Mouse (Mus musculus): ENCODE results near the gene Armcx1. TPM values are rescaled to one million over a fixed set of nuclear protein-coding genes. Genes with fewer than 3 reads are reported as not detected.

Armcx1 gene
- total RNA-seq (2021), result 1 to 10 TPM; 4.2 to 4.5 TPM
- 2.1 and 3.9 TPM in 2 replicates for polyA plus RNA-seq (2012; rRNA removed)
- long read RNA-seq, partial matches to known transcripts, result 0 of 5 reads
- long read RNA-seq, other reads (novel, unspliced or antisense), result 1 of 5 reads

DNA sequence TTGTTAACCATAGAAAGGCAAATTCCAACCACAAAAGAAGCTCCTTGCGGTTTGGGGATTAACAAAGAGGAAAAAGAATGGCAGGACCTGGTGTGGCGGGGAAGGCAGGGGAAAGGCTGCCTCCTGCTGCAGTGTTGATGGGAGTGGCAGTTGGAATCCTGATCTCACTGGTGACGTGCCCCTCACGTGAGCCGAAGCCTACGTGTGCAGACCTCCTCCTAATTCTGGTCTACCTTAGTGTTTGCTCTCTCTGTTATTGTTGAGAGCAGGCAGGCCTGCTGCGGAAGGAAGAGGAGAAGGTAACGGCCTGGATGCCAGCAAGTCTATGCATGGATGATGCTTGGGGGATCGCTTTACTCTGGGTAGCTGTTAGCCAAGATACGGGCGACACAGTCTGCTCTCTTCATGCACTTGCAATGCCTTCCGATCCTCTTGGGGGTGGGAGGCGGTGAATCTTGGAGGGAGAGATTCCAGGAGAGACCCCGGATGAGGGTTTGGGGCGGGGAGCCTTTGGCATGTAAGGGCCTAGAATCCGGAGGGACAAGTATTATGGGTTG, at the start of gene Armcx1:
TSS of gene Armcx1 (plus strand) at position 212 of the 557 bp plus-strand sequence.
- Histone ChIP-seq H3K27me3 (ENCODE audit: control insufficient read depth, insufficient read depth, low read length) (no peaks in the 10 kb centered on the region), H3K4me3 (peak within 1 kb of the TSS; percentile 62), H3K79me2 (replicated peaks; ENCODE audit: control insufficient read depth, insufficient read depth, low read length) (no peaks in the 10 kb centered on the region), H3K4me1 (ENCODE audit: control insufficient read depth, insufficient read depth, low read length) (no peaks in the 10 kb centered on the region; the same call in 1 of the 2 replicates), H3K27ac (peak within 1 kb of the TSS; percentile 62), H3K9ac (ENCODE audit: low read depth, low read length) (peak within 1 kb of the TSS; percentile 51), H3K36me3 (ENCODE audit: control insufficient read depth, insufficient read depth, low read length) (no peaks in the 10 kb centered on the region)
- intact Hi-C loops (cut with DNase I), result loop anchor here (2.0 to 5.0 kb wide), 2 partner anchors 33 to 71 kb away; no protein-coding TSS in a partner anchor
- 18% methylated on average over 16 of the region's 16 CpGs for WGBS
- TF ChIP-seq CTCF (IDR thresholded peaks at IDR 0.05) (peak; percentile 24), POLR2A (IDR thresholded peaks at IDR 0.05; ENCODE audit: insufficient read depth, low read depth, low read length) (peak; percentile 62), EP300 (IDR thresholded peaks at IDR 0.05; ENCODE audit: insufficient read depth, low read depth, low read length) (no peak)
- peak; percentile 46 to 60 for DNase-seq

DNA sequence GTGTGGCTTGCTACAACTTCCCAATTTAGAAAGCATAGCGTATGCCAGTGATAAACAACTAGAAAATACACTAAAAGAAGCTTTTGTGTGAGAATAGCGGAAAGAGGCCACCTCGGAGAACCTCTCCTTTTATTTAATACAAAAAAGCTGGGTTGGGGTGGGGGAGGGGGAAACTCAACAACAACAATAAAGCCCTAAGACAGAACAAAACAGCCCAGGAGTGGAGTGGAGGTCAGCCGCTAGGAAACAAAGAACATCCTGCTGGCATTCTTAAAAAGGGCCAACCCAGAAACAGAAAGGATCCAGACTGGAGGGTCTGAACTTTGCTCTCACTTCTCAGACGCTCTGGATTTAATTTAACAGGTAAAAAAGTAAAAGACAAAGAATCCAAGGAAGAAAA, 42.7 kb upstream of the Armcx1 start:
- no peak for TF ChIP-seq POLR2A (IDR thresholded peaks at IDR 0.05; ENCODE audit: insufficient read depth, low read depth, low read length)
- TF ChIP-seq CTCF (IDR thresholded peaks at IDR 0.05), result no peak
- no peak for TF ChIP-seq EP300 (IDR thresholded peaks at IDR 0.05; ENCODE audit: insufficient read depth, low read depth, low read length)
- no peaks in the 10 kb centered on the region for H3K27me3 ChIP-seq (ENCODE audit: control insufficient read depth, insufficient read depth, low read length)
- H3K9ac ChIP-seq (ENCODE audit: low read depth, low read length), result no peak overlapping the region
- no peaks in the 10 kb centered on the region for H3K79me2 ChIP-seq (replicated peaks; ENCODE audit: control insufficient read depth, insufficient read depth, low read length)
- no peaks in the 10 kb centered on the region for H3K36me3 ChIP-seq (ENCODE audit: control insufficient read depth, insufficient read depth, low read length)
- no peak overlapping the region for H3K4me3 ChIP-seq
- no peak for DNase-seq
- no peaks in the 10 kb centered on the region for H3K4me1 ChIP-seq (ENCODE audit: control insufficient read depth, insufficient read depth, low read length)
- intact Hi-C loops (cut with DNase I), result no loop called here
- 56% methylated on average over 5 of the region's 5 CpGs for WGBS
- H3K27ac ChIP-seq, result no peak overlapping the region

DNA sequence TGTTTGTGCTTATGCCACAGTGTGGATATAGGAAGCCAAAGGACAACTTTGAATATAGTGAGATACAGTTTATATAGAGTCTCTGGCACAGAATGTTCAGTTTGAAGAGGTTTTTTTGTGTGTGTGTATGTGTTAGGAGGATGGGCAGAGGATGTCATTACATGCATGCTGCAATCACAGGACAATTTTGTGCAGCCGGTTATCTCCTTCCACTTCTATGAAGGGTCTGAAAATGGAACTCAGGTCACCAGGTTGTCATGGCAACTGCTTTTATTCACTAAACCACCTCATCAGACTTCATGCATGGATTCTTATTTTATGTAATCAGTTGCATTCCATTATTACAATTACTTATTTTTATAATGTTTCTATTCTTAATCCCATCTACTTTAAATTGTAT, 41.8 kb upstream of the Armcx1 start:
- Histone ChIP-seq H3K9ac (ENCODE audit: low read depth, low read length) (no peak overlapping the region), H3K79me2 (replicated peaks; ENCODE audit: control insufficient read depth, insufficient read depth, low read length) (no peaks in the 10 kb centered on the region), H3K4me3 (no peak overlapping the region), H3K27ac (no peak overlapping the region), H3K27me3 (ENCODE audit: control insufficient read depth, insufficient read depth, low read length) (no peaks in the 10 kb centered on the region), H3K4me1 (ENCODE audit: control insufficient read depth, insufficient read depth, low read length) (no peaks in the 10 kb centered on the region), H3K36me3 (ENCODE audit: control insufficient read depth, insufficient read depth, low read length) (no peaks in the 10 kb centered on the region)
- WGBS, result 88% methylated on average over 1 of the region's 1 CpGs
- TF ChIP-seq POLR2A (IDR thresholded peaks at IDR 0.05; ENCODE audit: insufficient read depth, low read depth, low read length), result no peak
- TF ChIP-seq EP300 (IDR thresholded peaks at IDR 0.05; ENCODE audit: insufficient read depth, low read depth, low read length), result no peak
- TF ChIP-seq CTCF (IDR thresholded peaks at IDR 0.05), result no peak
- DNase-seq, result no peak
- intact Hi-C loops (cut with DNase I), result no loop called here

DNA sequence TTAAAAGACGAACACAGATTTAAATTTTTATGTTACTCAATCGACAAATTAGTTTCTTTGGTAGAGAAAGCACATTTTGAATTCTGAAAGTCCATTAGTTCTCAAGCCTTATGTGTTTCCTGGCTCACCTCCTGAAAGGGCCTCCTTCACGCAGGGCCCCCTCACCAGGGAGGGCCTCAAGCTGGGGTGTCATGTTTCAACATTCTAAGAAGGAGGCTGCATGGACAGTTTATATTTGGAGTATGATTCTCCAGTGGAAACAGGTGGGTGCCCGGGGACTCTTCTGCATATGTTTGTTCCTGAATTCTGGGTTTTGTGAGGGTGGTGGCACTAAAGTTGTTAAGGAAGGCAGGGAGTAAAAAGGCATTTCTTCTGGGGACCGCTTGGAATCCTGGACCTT, 32.8 kb upstream of the Armcx1 start:
- Histone ChIP-seq H3K36me3 (ENCODE audit: control insufficient read depth, insufficient read depth, low read length) (no peaks in the 10 kb centered on the region), H3K9ac (ENCODE audit: low read depth, low read length) (no peak overlapping the region), H3K27ac (no peak overlapping the region; the same call in 1 of the 2 replicates), H3K27me3 (ENCODE audit: control insufficient read depth, insufficient read depth, low read length) (no peaks in the 10 kb centered on the region), H3K79me2 (replicated peaks; ENCODE audit: control insufficient read depth, insufficient read depth, low read length) (no peaks in the 10 kb centered on the region), H3K4me3 (no peak overlapping the region), H3K4me1 (ENCODE audit: control insufficient read depth, insufficient read depth, low read length) (no peaks in the 10 kb centered on the region)
- TF ChIP-seq EP300 (IDR thresholded peaks at IDR 0.05; ENCODE audit: insufficient read depth, low read depth, low read length), result no peak
- TF ChIP-seq CTCF (IDR thresholded peaks at IDR 0.05), result no peak
- TF ChIP-seq POLR2A (IDR thresholded peaks at IDR 0.05; ENCODE audit: insufficient read depth, low read depth, low read length), result no peak
- DNase-seq, result no peak
- intact Hi-C loops (cut with DNase I), result loop anchor here (2.0 to 5.0 kb wide), 2 partner anchors 32 to 38 kb away; partner anchors contain the start of gene Armcx1
- 50% methylated on average over 5 of the region's 5 CpGs for WGBS

DNA sequence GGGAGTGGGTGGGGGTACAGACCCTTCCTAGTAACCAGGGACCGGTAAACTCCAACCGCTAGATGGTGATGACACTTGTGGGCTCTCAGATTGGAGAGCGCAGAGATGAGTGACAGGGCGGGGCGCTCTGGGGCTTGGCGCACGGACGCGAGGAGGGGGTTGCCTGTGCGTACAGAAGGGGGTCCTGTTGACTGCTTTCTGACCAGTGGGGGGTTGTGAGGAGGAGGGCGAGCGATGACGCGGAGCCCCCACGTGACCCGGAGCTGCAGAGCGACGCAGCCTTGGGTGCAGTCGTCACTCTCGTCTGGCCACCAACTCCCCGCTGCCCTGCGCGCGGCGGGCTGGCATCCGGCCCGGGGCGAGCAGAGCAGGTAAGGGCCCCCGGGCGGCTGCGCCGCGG, 31.5 kb upstream of the Armcx1 start, which contains the start of gene Armcx4:
TSS of gene Armcx4 (plus strand) at position 253 of the 400 bp plus-strand sequence.
- Histone ChIP-seq H3K9ac (ENCODE audit: low read depth, low read length) (peak within 1 kb of the TSS; percentile 72), H3K27me3 (ENCODE audit: control insufficient read depth, insufficient read depth, low read length) (no peaks in the 10 kb centered on the region), H3K27ac (peak within 1 kb of the TSS; percentile 27), H3K4me1 (ENCODE audit: control insufficient read depth, insufficient read depth, low read length) (no peaks in the 10 kb centered on the region), H3K36me3 (ENCODE audit: control insufficient read depth, insufficient read depth, low read length) (no peaks in the 10 kb centered on the region), H3K4me3 (peak within 1 kb of the TSS; percentile 51), H3K79me2 (replicated peaks; ENCODE audit: control insufficient read depth, insufficient read depth, low read length) (no peaks in the 10 kb centered on the region)
- intact Hi-C loops (cut with DNase I), result loop anchor here (5.0 kb wide), 1 partner anchor 39 kb away; no protein-coding TSS in a partner anchor
- 22% methylated on average over 33 of the region's 33 CpGs for WGBS
- peak; percentile 67 to 71 for DNase-seq
- TF ChIP-seq POLR2A (IDR thresholded peaks at IDR 0.05; ENCODE audit: insufficient read depth, low read depth, low read length) (0 out of 2 replicates have a peak, but pooled peaks have one; percentile 19), CTCF (IDR thresholded peaks at IDR 0.05) (peak; percentile 34), EP300 (IDR thresholded peaks at IDR 0.05; ENCODE audit: insufficient read depth, low read depth, low read length) (no peak)

DNA sequence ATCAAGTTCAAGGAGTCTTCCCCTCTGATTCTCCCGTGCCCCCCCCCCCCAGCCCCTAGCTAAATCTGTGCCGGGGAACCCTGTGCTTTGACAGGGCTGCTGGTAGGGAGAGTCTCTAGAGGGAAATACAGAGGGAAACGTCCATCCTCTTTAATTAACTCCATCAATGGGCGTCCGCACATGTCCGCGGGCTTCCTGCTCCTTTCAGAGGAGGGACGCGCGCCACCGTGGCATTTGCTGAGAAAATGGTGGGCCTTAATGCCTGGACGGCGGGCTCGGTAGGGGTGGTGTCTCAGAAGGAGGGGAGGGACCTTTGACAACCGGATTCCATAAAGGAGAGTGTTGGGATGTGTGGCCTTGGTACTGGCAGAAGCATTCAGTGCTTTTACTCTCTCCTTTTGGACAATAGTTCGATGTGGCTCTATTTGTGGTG, 31.0 kb upstream of the Armcx1 start:
- 19% methylated on average over 16 of the region's 16 CpGs for WGBS
- peak in 1 of 2 experiments; percentile 41 for DNase-seq

More for the DNA sequence above, 31.0 kb upstream of the Armcx1 start:
- intact Hi-C loops (cut with DNase I), result loop anchor here (5.0 kb wide), 1 partner anchor 39 kb away; no protein-coding TSS in a partner anchor
- Histone ChIP-seq H3K27me3 (ENCODE audit: control insufficient read depth, insufficient read depth, low read length) (no peaks in the 10 kb centered on the region), H3K79me2 (replicated peaks; ENCODE audit: control insufficient read depth, insufficient read depth, low read length) (no peaks in the 10 kb centered on the region), H3K4me3 (peak overlapping the region; percentile 51), H3K27ac (peak overlapping the region; percentile 27), H3K36me3 (ENCODE audit: control insufficient read depth, insufficient read depth, low read length) (no peaks in the 10 kb centered on the region), H3K9ac (ENCODE audit: low read depth, low read length) (peak overlapping the region; percentile 72), H3K4me1 (ENCODE audit: control insufficient read depth, insufficient read depth, low read length) (no peaks in the 10 kb centered on the region)
- TF ChIP-seq CTCF (IDR thresholded peaks at IDR 0.05), result no peak
